Mouse (Mus musculus): ENCODE data around the gene Cdc73. TPM values are rescaled to one million over a fixed set of nuclear protein-coding genes. Genes with fewer than 3 reads are reported as not detected.
"Not testable (repeated sequence)": the region's sequence is repeated elsewhere in the genome, so short reads cannot be mapped to it uniquely, and the experiment has no call there.

Gene Cdc73
- total RNA-seq (2021) = 10 to 100 TPM; 60.5 to 66.8 TPM

GRCm38 (mm10) chr1:143702741-143703262 lies at the start of gene Cdc73:
Gene Cdc73, minus strand, starts transcription at chr1:143702893.
- DNase-seq (ENCODE audit: extremely low spot score in 1 of 2, low spot score in 1 of 2) = peak; percentile 85

- DNase-seq (ENCODE audit: extremely low spot score in 1 of 2, low spot score in 1 of 2) = no peak
These were observed 43.2 kb upstream of the Cdc73 start for GRCm38 (mm10) chr1:143745871-143746270.

GRCm38 (mm10) chr1:143742186-143742585 lies 39.5 kb upstream of the Cdc73 start:
- no peak for DNase-seq (ENCODE audit: extremely low spot score in 1 of 2, low spot score in 1 of 2)

GRCm38 (mm10) chr1:143741331-143741730 lies 38.6 kb upstream of the Cdc73 start:
- DNase-seq (ENCODE audit: extremely low spot score in 1 of 2, low spot score in 1 of 2) = no peak

- DNase-seq (ENCODE audit: extremely low spot score in 1 of 2, low spot score in 1 of 2) = no peak
These were observed 37.9 kb upstream of the Cdc73 start for GRCm38 (mm10) chr1:143740581-143740980.

GRCm38 (mm10) chr1:143739361-143740350 lies 37.0 kb upstream of the Cdc73 start:
- DNase-seq (ENCODE audit: extremely low spot score in 1 of 2, low spot score in 1 of 2) = peak; percentile 78 to 82

- peak in 1 of 2 experiments; percentile 9 for DNase-seq (ENCODE audit: extremely low spot score in 1 of 2, low spot score in 1 of 2)
These were observed 36.1 kb upstream of the Cdc73 start for GRCm38 (mm10) chr1:143738811-143739210.

- DNase-seq (ENCODE audit: extremely low spot score in 1 of 2, low spot score in 1 of 2) = no peak
These were observed 31.3 kb upstream of the Cdc73 start for GRCm38 (mm10) chr1:143733914-143734410.

GRCm38 (mm10) chr1:143731691-143732090 lies 29.0 kb upstream of the Cdc73 start:
- no peak for DNase-seq (ENCODE audit: extremely low spot score in 1 of 2, low spot score in 1 of 2)

- DNase-seq (ENCODE audit: extremely low spot score in 1 of 2, low spot score in 1 of 2) = no peak
These were observed 28.2 kb upstream of the Cdc73 start for GRCm38 (mm10) chr1:143730899-143731298.

GRCm38 (mm10) chr1:143727701-143728445 lies 25.2 kb upstream of the Cdc73 start:
- no peak for DNase-seq (ENCODE audit: extremely low spot score in 1 of 2, low spot score in 1 of 2)

- DNase-seq (ENCODE audit: extremely low spot score in 1 of 2, low spot score in 1 of 2) = no peak
These were observed 21.9 kb upstream of the Cdc73 start for GRCm38 (mm10) chr1:143724456-143725064.

- not testable (repeated sequence) for DNase-seq (ENCODE audit: extremely low spot score in 1 of 2, low spot score in 1 of 2)
These were observed 13.3 kb upstream of the Cdc73 start, which contains the start of gene Glrx2 for GRCm38 (mm10) chr1:143716038-143716437. Gene Glrx2, plus strand, starts transcription at chr1:143716338.

GRCm38 (mm10) chr1:143710627-143710976 lies 7.9 kb upstream of the Cdc73 start:
- DNase-seq (ENCODE audit: extremely low spot score in 1 of 2, low spot score in 1 of 2) = no peak

- no peak for DNase-seq (ENCODE audit: extremely low spot score in 1 of 2, low spot score in 1 of 2)
These were observed 7.4 kb upstream of the Cdc73 start for GRCm38 (mm10) chr1:143709966-143710626.

- no peak for DNase-seq (ENCODE audit: extremely low spot score in 1 of 2, low spot score in 1 of 2)
These were observed 5.7 kb upstream of the Cdc73 start for GRCm38 (mm10) chr1:143708361-143708760.

GRCm38 (mm10) chr1:143707006-143707405 lies 4.3 kb upstream of the Cdc73 start:
- no peak for DNase-seq (ENCODE audit: extremely low spot score in 1 of 2, low spot score in 1 of 2)

- peak in 1 of 2 experiments; percentile 37 for DNase-seq (ENCODE audit: extremely low spot score in 1 of 2, low spot score in 1 of 2)
These were observed 452 bp downstream of the Cdc73 start for GRCm38 (mm10) chr1:143702141-143702740.

- no peak for DNase-seq (ENCODE audit: extremely low spot score in 1 of 2, low spot score in 1 of 2)
These were observed 957 bp downstream of the Cdc73 start for GRCm38 (mm10) chr1:143701736-143702135.

Measured in layer of hippocampus, postnatal 25 days (tissue).